Mouse (Mus musculus): ENCODE results near the gene Ndst4. TPM values are rescaled to one million over a fixed set of nuclear protein-coding genes. Genes with fewer than 3 reads are reported as not detected.
A peak's percentile ranks its signal among the peaks of the same experiment; 100 is the strongest.

Gene Ndst4
- total RNA-seq (2022), result 10 to 100 TPM; 19.8 to 24.0 (median 21.3) TPM

DNA sequence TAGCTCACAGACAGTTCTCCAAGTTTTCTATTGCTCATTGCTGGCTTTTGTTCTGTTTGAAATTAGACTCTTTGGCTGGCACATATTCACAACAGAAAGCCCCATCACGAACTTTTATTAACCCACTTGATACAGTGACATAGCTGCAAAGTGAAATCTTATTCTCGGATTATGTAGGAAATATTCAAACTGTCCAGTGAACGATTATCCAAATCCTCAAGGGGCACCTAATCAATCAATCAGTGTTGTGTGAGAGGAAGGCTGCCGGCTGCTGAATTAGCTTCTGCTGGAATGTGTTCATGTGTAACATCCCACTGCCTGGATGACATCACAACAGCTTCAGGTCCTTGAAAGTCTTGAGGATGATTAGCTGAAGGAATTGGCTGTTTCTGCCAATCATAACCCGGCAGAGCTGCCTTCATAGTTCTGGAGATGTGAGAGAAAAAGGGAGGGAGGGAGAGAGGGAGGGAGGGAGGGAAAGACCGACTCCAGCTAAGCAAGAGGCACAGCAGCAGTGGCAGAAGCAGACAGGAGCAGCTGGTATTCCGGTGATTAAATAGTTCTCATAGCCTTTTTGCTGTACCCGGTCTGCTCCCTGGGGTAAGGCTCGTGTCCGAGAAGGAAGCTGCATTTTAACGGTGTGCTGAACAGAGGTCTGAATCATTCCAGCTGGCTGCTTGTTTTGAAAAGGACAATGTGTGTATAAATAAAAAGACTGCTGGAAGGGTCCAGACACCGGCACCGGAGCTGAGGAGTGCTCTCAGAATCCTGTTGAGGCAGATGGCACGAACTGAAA, at the start of gene Ndst4:
Gene Ndst4, plus strand, starts transcription at position 476 of the 796 bp plus-strand sequence.
- peak; percentile 23 to 42 for DNase-seq (ENCODE audit: low spot score in 2 of 2)

DNA sequence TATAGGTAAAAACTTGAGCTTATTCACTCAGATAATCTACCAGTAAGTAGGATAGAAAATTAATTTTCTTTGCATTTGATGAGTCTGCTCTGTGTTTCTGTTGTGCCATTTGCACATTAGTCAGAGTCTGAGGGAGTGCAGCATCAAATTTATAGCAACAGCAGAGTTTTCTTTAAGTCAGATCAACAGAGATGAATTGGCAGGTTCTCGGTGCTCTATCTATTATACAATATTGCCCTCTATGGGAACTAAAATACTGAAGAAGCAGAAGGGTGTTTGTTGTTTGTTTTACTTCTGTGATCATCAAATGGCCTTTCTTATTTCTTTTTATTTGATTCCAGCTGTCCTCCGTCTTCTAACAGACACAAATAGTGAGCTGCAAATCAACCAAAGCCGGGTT, 6.4 kb upstream of the Ndst4 start:
- no peak for DNase-seq (ENCODE audit: low spot score in 2 of 2)

DNA sequence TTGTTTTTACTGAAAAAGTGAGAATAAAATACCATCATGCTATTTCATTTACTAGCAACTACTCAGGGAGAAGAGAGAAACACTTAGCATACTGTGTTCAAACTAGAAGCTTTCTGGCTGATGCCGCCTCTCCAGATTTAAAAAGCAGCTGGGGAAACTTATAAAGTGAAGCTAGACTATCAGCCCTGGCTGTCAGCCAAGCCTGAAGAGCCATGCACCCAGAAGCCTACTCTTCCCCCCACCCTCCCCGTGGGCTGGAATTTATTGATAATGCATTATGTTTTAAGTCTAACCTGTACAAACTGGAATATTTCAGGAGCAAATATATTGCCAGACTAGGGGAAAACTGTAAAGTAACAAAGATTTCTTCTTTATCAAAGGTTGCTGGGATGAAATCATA, 2.6 kb downstream of the Ndst4 start:
- peak; percentile 9 to 13 for DNase-seq (ENCODE audit: low spot score in 2 of 2)

DNA sequence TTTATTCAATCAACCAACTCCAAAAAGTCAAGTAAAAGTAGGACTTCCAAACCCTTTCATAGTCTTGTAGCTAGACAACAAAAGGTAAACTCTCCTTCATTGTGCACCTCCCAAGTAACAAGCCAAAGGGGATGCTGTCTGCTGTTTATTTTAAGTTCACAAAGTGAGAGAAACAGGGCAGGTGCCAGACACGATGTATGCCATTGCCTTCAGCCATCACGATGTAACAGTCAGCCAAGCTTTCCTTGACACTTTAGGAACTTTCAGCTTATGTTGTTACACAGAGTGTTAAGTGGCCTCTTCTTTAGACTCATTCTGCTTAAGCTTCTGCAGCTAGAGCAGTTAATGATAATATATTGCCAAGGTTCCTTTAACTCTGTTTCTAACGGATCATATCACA, 3.1 kb downstream of the Ndst4 start:
- no peak for DNase-seq (ENCODE audit: low spot score in 2 of 2)

DNA sequence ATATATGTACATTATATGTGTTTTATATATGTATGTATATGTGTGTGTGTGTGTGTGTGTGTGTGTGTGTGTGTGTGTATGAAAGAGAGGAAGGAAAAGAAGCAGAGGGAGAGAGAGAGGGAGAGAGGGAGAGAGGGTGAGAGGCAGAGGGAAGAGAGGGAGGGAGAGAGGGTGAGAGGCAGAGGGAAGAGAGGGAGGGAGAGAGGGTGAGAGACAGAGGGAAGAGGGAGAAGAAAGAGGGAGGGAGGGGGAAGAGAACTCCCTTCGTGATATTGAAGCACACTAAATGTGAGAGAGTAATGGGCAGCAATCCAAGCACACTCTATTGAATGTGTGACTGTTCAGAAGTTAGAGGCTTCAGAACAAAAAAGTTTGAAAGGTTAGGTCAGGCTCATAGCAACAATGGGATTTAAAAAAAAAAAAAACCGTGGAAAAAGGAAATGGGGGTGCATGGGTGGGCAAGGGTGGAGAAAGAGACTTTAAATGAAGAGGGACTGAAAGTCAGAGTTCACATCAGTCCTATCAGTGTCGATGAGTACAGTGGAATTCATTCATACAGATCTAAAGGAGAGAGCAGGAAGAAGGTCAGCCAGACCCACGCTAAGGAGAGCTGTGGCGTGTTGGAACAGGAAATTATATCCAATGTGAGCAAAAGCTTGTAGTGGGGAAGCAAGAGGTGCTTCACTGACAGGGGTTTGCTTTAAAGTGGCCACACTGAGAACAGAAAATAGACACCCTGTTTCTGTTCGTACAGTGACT, 63.2 kb downstream of the Ndst4 start:
- no peak for DNase-seq (ENCODE audit: low spot score in 2 of 2)

DNA sequence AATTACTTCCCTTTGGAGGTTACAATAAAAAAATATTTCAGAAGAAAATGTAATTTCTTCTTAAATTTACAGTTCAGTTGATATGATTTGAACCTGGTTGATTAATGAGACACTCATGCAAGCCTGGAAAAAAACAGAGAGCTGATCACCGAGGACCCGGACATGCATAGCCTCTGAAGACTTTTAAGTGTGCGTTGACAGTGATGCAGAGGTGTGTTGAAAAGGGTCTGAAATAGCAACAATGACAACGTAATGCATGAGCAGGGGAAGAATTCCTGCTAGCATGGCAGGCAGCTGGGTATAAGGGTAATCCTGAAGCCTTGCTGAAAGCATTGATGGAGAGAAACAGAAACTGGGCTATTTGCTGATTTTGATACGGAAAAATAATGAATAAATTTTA, 106.2 kb downstream of the Ndst4 start:
- DNase-seq (ENCODE audit: low spot score in 2 of 2), result no peak

DNA sequence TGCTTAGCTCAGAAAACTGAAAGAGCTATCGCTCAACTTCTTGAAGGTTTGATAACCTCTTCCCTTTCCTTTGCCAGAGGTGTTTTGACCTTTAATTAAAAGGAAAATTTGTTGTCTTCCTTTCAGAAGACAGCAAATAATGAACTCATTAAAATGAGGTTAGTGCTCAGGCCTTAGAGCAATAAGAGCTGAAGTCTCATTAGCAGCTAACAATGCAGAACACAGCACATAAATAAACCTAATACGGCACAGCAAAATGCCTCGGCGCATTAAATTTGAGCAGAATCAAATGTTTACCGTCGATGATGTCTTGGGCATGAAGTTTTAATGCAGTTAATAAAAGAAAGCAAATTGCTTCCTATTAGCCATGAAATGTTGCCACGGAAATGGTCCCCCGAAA, 129.5 kb downstream of the Ndst4 start:
- DNase-seq (ENCODE audit: low spot score in 2 of 2), result no peak

DNA sequence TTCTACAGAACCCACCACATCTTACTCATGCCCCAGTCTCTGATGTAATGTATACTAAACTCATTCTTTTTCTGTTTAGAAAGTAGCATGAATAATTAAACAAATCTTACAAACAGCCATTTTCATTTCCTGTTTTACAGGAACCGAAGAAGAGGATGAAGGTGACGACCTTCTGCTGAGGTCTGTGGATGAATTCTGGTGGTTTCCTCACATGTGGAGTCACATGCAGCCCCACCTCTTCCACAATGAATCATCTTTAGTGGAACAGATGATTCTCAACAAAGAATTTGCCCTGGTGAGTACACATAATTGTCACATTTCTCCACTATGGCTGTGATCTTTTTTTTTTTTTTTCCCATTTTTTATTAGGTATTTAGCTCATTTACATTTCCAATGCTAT, 166.7 kb downstream of the Ndst4 start:
- DNase-seq (ENCODE audit: low spot score in 2 of 2), result no peak

DNA sequence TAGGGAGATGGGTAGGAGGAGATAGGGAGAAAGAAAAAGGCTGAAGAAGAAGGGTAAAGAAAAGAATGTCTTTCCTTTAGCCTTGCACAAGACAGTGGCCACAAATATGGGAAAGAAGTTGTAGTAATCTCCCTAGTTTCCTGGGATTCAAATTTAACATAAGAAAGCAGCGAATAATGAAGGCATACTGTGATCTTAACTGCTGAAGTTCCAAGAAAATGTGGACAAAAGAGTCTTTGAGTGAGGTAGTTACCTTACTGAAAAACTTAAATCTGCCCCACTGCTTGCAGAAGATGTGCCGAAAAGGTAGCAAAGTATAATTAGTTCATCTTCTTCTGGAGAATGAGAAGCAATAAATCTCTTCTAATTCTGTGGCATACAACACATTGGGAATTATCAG, 228.4 kb downstream of the Ndst4 start:
- no peak for DNase-seq (ENCODE audit: low spot score in 2 of 2)

DNA sequence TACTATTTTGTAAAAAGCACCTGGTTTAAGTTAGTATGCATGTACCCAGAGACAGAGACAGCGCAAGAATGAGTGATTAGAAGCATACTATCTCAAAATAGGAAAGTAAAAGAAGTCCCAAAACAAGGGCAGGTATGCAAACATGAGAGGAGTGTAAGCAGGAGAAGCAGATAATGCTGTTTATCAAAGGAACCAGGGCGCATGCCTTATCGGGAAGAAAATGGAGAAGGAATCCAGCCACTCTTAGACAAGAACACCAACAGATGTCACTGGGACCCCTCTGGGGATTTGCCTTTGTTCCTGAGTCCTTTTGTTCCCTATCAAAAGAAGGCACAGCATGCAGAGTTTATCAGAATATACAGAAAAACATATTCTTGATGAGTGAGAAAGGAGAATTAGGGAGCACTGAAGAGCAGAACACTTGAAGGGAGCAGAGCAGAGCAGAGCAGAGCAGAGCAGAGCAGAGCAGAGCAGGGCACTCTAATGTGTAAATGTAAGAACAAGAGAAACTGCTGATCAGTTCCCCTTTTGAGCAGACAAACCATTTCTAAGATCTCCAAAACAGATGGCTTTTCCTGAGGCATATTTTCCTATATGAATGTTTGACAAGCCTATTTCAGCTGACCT, 251.2 kb downstream of the Ndst4 start:
- DNase-seq (ENCODE audit: low spot score in 2 of 2), result no peak

DNA sequence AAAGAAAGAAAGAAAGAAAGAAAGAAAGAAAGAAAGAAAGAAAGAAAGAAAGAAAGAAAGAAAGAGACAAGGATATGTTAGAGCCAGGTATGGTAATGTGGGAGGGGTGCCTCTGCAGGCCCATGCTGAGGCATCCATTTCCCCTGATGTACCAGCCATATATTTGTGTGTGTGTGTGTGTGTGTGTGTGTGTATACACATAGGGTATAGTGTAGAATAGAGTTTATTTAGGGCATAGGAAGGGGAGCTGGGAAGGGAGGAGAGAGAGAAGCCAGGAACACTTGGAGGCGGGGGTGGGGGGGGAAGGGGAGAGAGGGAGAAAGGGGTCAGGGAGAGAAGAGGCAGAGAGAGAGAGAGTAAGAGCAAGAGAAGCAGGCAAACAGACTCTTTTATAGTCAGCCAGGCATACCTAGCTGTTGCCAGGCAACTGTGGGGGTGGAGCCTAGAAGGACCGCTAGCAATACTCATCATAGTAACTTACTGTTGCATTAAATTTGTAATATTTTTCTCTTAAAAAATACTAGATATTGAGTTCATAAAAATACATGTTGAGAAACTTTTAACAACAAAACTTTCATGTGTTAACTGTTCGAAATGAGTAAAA, 256.3 kb downstream of the Ndst4 start:
- DNase-seq (ENCODE audit: low spot score in 2 of 2), result no peak

DNA sequence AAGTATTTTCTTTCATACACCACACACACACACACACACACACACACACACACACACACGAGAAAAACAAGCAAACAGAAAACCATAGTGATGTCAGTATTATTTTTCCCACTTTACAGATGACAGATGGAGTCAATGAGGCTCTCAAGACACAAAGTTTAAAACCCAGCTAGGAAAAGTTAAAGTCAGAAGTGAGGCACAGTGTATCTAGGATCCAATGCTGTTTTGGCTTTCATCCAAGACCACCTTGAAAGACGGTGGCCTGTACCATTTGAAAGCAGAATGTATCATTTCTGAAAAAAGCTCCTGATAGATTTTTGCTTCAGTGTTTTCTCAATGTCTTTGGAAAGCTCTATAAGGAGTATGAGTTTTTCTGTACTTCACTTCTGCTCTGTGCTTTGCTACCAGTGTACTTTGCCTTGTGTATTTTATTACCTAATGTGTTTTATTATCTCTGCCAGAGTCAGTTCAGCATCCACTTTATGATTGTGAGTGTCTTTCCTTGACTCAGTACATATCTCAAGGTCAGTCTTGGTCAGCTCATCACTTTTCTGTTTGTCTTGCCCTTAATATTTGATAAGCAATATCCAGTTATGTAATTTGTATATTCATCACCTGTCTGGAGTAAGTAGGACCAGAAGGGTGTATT, 257.1 kb downstream of the Ndst4 start:
- no peak for DNase-seq (ENCODE audit: low spot score in 2 of 2)

DNA sequence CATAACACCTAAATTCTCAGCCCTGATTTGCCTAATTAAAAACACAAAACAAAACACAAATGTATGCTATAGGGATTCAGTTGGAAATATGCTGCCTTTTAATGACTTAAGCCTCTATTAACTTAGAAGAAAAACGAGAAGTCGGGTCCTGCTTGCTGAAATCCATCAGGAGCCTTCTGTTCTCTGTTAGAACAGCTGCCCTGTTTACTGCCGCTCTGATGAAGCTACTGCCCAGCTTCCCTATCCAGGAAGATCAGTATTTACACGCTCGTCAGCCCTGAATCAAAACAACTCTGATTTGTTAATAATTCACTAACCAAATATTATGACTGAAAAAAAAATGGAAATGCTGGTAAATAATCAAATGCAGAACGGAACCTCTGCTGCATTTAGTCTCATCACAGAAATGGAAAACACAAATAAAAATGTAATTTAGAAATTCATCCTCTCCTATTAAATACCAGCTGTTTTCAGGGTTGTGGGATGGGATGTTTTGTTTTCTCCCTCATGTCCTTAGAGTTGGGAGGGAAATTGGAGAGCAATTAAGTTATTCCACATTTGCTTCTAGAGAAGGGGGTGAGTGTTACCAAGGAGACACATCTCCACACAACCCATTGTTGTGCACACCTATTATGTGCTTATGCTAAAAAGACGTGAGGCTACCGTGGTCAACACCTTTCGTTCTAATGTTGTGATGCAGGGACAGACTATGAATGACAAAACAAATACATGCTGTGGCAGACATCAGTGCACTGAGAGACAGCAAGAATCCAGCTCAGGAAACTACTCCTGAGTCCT, 270.3 kb downstream of the Ndst4 start:
- DNase-seq (ENCODE audit: low spot score in 2 of 2), result no peak

DNA sequence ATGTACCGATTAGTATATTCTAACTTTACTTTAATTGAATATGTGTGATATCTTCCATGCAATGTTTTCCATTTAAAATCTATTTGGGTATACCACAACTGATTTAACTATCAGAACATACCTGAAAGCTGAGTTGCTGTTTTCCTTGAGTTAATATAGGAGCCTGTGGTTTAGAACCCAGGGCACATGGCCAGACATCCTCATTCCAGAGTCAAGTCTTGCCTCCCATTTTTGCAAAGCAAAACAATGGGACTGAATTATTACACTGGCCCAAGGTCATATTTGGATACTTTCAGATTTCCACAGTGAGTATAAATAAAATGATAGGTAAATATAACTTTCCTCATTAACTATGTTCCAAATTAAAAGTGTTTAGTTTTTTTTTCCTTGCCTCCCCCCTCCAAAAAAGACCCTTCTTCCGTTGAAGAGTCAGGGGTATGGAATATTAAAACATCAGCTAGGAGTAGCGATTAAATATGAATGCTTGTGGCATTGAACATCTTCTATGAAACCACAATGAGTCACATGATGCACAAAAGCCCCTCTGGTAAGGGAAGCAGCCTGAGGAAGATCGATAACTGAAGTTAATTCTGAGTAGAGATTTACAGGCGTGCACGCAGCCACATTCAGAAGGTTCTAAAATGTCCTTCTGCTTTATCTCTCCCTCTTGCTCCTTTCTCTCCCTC, 271.5 kb downstream of the Ndst4 start:
- DNase-seq (ENCODE audit: low spot score in 2 of 2), result no peak

DNA sequence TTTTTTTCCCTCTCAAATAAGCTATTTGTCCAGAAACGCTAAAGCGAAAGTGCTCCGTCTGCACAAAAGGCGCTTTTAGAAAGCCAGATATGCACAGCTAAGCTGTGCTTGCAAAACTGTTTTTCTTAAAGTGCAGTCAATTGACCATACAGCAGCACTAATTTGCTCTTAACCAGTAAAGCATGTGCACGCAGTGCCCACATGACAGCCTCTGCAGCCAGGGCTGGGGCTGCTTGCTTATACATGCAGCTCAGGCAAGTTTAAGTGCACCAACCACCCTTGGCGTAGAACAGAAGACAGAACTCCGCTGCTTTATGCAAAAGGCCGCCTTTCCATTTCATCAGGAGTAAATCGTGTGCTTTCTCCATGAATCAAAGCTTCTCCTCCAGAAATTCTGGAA, 275.0 kb downstream of the Ndst4 start:
- no peak for DNase-seq (ENCODE audit: low spot score in 2 of 2)

DNA sequence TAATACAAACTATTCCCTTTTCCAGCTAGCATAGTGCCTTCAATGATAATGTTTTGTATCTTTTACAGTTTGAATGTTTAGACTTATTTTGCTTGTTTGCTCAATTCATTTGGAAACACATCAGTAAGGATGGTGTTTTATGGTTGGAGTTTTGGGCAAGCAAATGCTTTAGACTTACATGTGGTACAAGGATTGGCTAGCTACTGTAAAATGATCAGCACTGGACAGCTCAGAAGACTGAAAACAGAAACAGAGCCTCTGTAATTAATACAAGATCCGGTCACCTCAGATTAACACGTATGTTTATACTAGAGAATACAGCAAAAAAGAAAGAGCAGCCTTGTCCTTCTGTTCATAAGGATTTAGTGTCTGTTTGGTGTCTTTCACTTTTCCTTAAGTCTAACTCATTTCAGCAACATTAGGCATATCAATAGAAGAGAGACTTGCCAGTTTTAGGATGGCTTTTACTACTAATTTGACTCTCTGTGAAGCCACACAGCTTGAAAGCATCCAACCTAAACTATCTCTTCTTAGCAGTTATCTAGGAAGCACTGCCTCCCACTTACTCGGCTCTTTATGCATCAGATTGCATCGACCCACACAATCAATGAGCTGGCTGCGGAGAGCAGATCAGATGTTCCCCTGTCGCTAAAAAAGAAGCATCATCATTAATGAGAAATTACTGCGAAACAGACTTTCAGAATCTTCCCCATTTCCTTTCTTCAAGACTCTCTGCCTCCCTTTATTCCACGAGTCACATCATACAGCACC, 279.8 kb downstream of the Ndst4 start:
- DNase-seq (ENCODE audit: low spot score in 2 of 2), result peak; percentile 23 to 40

DNA sequence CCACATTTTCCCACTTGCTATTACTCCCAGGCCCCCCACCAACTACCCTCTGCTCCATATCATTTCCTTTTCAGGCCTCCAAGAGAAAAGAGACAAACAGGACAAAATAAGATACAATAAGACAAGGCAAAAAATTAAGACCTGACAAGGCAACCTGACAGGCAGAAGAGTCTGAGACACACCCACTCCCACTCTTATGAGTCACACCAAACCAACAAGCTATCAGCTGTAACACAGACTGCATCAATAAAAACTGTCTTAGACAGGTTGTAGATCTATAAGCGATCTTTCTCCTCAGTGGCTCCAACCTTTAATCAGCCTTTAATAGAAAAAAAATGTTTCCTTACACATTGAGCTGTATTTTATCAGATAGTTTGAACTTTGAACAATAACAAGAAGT, 280.7 kb downstream of the Ndst4 start:
- DNase-seq (ENCODE audit: low spot score in 2 of 2), result no peak

DNA sequence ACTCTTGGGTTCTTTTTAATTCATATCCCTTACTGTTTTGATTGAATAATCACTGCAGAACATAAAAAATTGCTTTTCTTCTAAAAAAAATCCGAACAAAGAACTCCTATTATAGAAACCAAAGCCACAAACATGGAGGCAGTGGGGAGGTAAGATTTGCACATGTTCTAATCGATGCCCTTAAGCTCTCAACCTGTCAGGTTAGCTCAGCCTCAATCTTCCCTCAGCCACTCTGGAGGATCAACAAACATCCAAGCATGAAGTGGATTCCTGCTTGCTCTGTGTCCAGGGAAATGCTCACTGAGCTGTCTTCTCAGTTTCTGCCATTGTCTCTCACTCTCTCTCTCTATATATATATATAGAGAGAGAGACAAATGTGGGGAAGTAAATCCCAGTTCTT, 283.7 kb downstream of the Ndst4 start:
- DNase-seq (ENCODE audit: low spot score in 2 of 2), result no peak

DNA sequence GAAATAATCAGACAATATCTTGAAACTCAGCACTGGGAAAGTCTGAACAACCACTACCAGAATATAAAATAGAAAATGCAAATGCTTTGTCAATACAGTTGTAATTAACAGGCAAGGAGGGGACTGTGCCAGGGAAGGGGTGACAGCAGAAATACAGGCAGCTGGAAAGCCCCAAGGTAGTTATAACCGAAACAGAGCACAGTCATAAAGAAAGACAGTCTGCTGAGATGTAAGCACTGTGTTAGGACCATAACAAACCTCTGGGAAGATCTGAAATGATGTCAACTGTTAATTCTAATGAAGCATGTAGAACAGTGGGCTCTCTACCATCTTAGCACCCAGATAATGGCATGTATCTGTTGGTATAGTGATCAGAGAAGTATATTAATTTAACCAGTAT, 287.1 kb downstream of the Ndst4 start:
- DNase-seq (ENCODE audit: low spot score in 2 of 2), result no peak
